Mouse (Mus musculus) midbrain, embryonic 12.5 days (tissue): ENCODE results near the gene Milr1. TPM values are rescaled to one million over a fixed set of nuclear protein-coding genes. Genes with fewer than 3 reads are reported as not detected.
A peak's percentile ranks its signal among the peaks of the same experiment; 100 is the strongest.
"Not testable (repeated sequence)": the region's sequence is repeated elsewhere in the genome, so short reads cannot be mapped to it uniquely, and the experiment has no call there.

ENCODE experiments used
- ATAC-seq: fragments of 200-750 bp; cut with Nextera tagmentation; 2 replicates; pipeline ENCODE4 v1.8.0; 2017; ENCODE audit warnings: low read depth, moderate TSS enrichment, moderate library complexity; ENCODE audit not compliant: low FRiP score
- H3K27ac ChIP-seq: fragments of 300-500 bp; sonication (generic); replicated peaks from 2 replicates; pipeline ENCODE4 v1.5.1; 2016; ENCODE audit warnings: mild to moderate bottlenecking
- H3K27me3 ChIP-seq: fragments of 300-500 bp; sonication (generic); 2 replicates; pipeline ENCODE4 v1.6.1; 2016; ENCODE audit warnings: mild to moderate bottlenecking
- H3K36me3 ChIP-seq: fragments of 300-500 bp; sonication (generic); 2 replicates; pipeline ENCODE4 v1.6.1; 2016
- H3K4me1 ChIP-seq: fragments of 300-500 bp; sonication (generic); 2 replicates; pipeline ENCODE4 v1.6.1; 2016
- H3K4me2 ChIP-seq: fragments of 300-500 bp; sonication (generic); replicated peaks from 2 replicates; pipeline ENCODE4 v1.6.1; 2016; ENCODE audit warnings: mild to moderate bottlenecking, moderate library complexity
- H3K4me3 ChIP-seq: fragments of 300-500 bp; sonication (generic); 2 replicates; pipeline ENCODE4 v1.5.1; 2016; ENCODE audit warnings: mild to moderate bottlenecking
- H3K9ac ChIP-seq: fragments of 300-500 bp; sonication (generic); replicated peaks from 2 replicates; pipeline ENCODE4 v1.6.1; 2016; ENCODE audit warnings: mild to moderate bottlenecking, moderate library complexity
- H3K9me3 ChIP-seq: fragments of 300-500 bp; sonication (generic); 2 replicates; pipeline ENCODE4 v1.6.1; 2016; ENCODE audit warnings: mild to moderate bottlenecking
- WGBS: fragments of 180-500 bp; shearing (Covaris S2); methylation state at CpG from one replicate; pipeline ENCODE4 v1.1.7; 2016; 5-methylcytosine and 5-hydroxymethylcytosine counted together
- polyA plus RNA-seq: library from polyadenylated mRNA; unstranded; fragments of >200 nt; fragmentation: Nextera tagmentation; extraction: Ambion mirVana; gene quantifications from 2 replicates; pipeline ENCODE4 v1.2.1, GENCODE M21; 2016

Gene Milr1
- polyA plus RNA-seq, 1 experiment from 2014 or later: 1.7 TPM

DNA sequence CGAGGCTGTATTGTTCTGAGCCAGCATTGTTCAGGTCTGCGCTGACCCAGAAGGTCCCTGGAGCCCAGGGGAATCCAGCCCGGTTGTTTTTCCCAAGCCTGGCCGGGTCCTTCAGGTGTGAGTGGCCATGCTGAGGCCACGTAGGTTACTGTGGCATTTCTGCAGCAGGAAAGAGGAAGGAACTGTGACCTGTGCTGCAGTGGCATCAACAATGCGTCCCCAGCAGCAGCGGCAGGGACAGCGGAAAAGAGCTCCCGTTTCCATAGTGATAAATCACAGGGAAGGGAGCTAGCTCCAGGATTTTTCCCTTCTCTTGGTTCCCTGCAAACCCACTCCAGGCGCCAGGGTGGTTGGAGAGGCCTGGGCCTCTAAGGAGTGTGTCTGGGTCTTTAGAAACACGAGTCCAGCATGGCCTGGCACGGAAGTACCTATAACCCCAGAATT is 13.8 kb upstream of the Milr1 start:
- ATAC-seq: peak; percentile 23; the same call in 1 of the 2 replicates
- Histone ChIP-seq H3K4me2 (peak overlapping the region; percentile 24; the same call in 1 of the 2 replicates), H3K4me1 (peaks cover 24% of the 10 kb centered on the region), H3K36me3 (no peaks in the 10 kb centered on the region), H3K9ac (peak overlapping the region; percentile 29; the same call in 1 of the 2 replicates), H3K27me3 (no peaks in the 10 kb centered on the region), H3K27ac (peak overlapping the region; percentile 75), H3K9me3 (no peaks in the 10 kb centered on the region), H3K4me3 (no peak overlapping the region)
- WGBS: 5% methylated on average over 12 of the region's 12 CpGs

DNA sequence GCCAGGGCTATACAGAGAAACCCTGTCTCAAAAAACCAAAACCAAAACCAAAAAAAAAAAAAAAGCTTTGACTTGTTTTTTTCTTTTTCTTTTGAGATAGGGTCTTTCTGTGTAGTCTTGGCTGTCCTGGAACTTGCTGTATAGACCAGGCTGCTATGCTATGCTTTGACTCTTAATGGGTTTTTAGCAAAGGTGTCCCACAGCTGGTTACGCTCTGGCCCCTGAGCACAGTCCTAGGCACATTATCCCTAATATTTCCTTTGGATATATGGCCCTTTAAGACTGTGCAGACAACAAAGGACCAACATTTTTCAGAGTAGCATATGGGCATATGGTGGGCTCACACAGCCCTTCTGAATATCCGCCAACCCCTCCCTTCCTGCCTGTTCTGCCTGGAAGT is 11.9 kb upstream of the Milr1 start:
- Histone ChIP-seq H3K36me3 (no peaks in the 10 kb centered on the region), H3K4me1 (peaks cover 24% of the 10 kb centered on the region), H3K9me3 (no peaks in the 10 kb centered on the region), H3K27me3 (no peaks in the 10 kb centered on the region), H3K4me2 (no peak overlapping the region), H3K27ac (no peak overlapping the region), H3K9ac (no peak overlapping the region), H3K4me3 (no peak overlapping the region)
- no peak for ATAC-seq
- 90% methylated on average over 2 of the region's 2 CpGs for WGBS

GRCm38 (mm10) chr11:106740724-106741123 is 10.3 kb upstream of the Milr1 start:
- not testable (repeated sequence) for H3K27ac ChIP-seq, H3K4me2 ChIP-seq, H3K9me3 ChIP-seq, H3K36me3 ChIP-seq, ATAC-seq, H3K4me3 ChIP-seq, H3K9ac ChIP-seq, H3K27me3 ChIP-seq
- 93% methylated on average over 5 of the region's 8 CpGs for WGBS
- H3K4me1 ChIP-seq: peaks cover 24% of the 10 kb centered on the region

GRCm38 (mm10) chr11:106741232-106741631 is 9.8 kb upstream of the Milr1 start:
- Histone ChIP-seq H3K9me3 (no peaks in the 10 kb centered on the region), H3K9ac (no peak overlapping the region), H3K36me3 (no peaks in the 10 kb centered on the region), H3K27me3 (no peaks in the 10 kb centered on the region), H3K4me1 (peaks cover 22% of the 10 kb centered on the region), H3K4me3 (no peak overlapping the region), H3K27ac (no peak overlapping the region), H3K4me2 (no peak overlapping the region)
- 40% methylated on average over 6 of the region's 6 CpGs for WGBS
- ATAC-seq: no peak

DNA sequence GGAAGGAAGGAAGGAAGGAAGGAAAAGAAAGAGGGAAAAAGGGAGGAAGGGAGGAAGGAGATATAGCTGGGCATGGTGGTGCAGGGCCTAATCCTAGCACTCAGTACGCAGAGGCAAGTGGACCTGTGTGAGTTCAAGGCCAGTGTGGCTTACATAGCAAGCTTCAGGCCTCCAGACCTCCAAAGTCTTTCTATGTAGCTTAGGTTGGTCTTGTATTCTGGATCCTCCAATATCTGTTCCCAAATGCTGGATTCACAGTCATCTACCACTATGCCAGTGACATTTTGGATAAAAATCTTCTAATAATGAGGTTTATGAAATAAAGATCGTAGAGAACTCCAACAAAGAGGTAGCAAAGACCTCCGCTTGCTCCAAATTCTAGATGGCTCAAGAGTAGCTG is 9.2 kb upstream of the Milr1 start:
- no peak overlapping the region for H3K4me3 ChIP-seq
- no peaks in the 10 kb centered on the region for H3K27me3 ChIP-seq
- no peak overlapping the region for H3K9ac ChIP-seq
- H3K4me1 ChIP-seq: peaks cover 16% of the 10 kb centered on the region
- H3K4me2 ChIP-seq: no peak overlapping the region
- H3K9me3 ChIP-seq: no peaks in the 10 kb centered on the region
- no peak for ATAC-seq
- H3K36me3 ChIP-seq: no peaks in the 10 kb centered on the region
- no peak overlapping the region for H3K27ac ChIP-seq
- WGBS: 89% methylated on average over 3 of the region's 3 CpGs

- Histone ChIP-seq H3K9ac (no peak overlapping the region), H3K36me3 (no peaks in the 10 kb centered on the region), H3K4me3 (no peak overlapping the region), H3K27me3 (no peaks in the 10 kb centered on the region), H3K27ac (no peak overlapping the region), H3K4me1 (peaks cover 10% of the 10 kb centered on the region), H3K4me2 (no peak overlapping the region), H3K9me3 (no peaks in the 10 kb centered on the region)
- 60% methylated on average over 6 of the region's 6 CpGs for WGBS
- ATAC-seq: no peak
These were observed 8.6 kb upstream of the Milr1 start for GRCm38 (mm10) chr11:106742388-106742841.

DNA sequence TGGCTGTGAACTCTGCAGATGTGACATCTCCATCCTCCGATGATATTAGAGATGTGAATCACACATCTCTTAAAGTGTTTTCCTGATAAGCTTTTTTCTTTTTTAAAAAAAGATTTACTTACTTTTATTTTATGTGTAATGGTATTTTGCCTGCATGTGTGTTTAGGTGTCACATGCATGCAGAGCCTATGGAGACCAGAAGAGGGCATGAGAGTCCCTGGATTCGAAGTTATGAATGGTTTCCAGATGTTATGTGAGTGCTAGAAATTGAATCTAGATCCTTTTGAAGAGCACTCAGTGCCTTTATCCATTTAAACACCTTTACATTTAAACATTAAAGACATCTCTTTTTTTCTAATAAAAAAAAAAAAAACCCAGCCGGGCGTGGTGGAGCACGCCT is 6.1 kb upstream of the Milr1 start:
- WGBS: 93% methylated on average over 5 of the region's 5 CpGs
- ATAC-seq: no peak

GRCm38 (mm10) chr11:106749557-106750120 is 1.4 kb upstream of the Milr1 start:
- H3K9ac ChIP-seq, H3K27me3 ChIP-seq, H3K4me1 ChIP-seq, H3K27ac ChIP-seq, H3K9me3 ChIP-seq, H3K36me3 ChIP-seq, H3K4me3 ChIP-seq, H3K4me2 ChIP-seq, ATAC-seq: not testable (repeated sequence)
- WGBS: 96% methylated on average over 7 of the region's 7 CpGs

More for the DNA sequence above, 6.1 kb upstream of the Milr1 start:
- Histone ChIP-seq H3K4me3 (no peak overlapping the region), H3K4me1 (peaks cover 5% of the 10 kb centered on the region), H3K4me2 (no peak overlapping the region), H3K27ac (no peak overlapping the region), H3K27me3 (no peaks in the 10 kb centered on the region), H3K9me3 (no peaks in the 10 kb centered on the region), H3K36me3 (no peaks in the 10 kb centered on the region), H3K9ac (no peak overlapping the region)

- no peaks in the 10 kb centered on the region for H3K9me3 ChIP-seq
- no peak within 1 kb of the TSS for H3K9ac ChIP-seq
- ATAC-seq: no peak
- H3K4me2 ChIP-seq: no peak within 1 kb of the TSS
- H3K36me3 ChIP-seq: no peaks in the 10 kb centered on the region
- 87% methylated on average over 13 of the region's 13 CpGs for WGBS
- no peaks in the 10 kb centered on the region for H3K4me1 ChIP-seq
- H3K4me3 ChIP-seq: no peak within 1 kb of the TSS
- no peak within 1 kb of the TSS for H3K27ac ChIP-seq
- no peaks in the 10 kb centered on the region for H3K27me3 ChIP-seq
These were observed 790 bp upstream of the Milr1 start, which contains the start of gene Pecam1 for GRCm38 (mm10) chr11:106750121-106750751. Gene Pecam1, minus strand, starts transcription at chr11:106750628.

- no peak overlapping the region for H3K4me3 ChIP-seq
- ATAC-seq: no peak
- no peak overlapping the region for H3K27ac ChIP-seq
- H3K4me2 ChIP-seq: no peak overlapping the region
- H3K9me3 ChIP-seq: no peaks in the 10 kb centered on the region
- H3K27me3 ChIP-seq: no peaks in the 10 kb centered on the region
- no peak overlapping the region for H3K9ac ChIP-seq
- 89% methylated on average over 7 of the region's 7 CpGs for WGBS
- H3K4me1 ChIP-seq: no peaks in the 10 kb centered on the region
- H3K36me3 ChIP-seq: no peaks in the 10 kb centered on the region
These were observed 1.1 kb downstream of the Milr1 start for GRCm38 (mm10) chr11:106752103-106752502.

GRCm38 (mm10) chr11:106753314-106753713 is 2.3 kb downstream of the Milr1 start:
- WGBS: 86% methylated on average over 6 of the region's 6 CpGs

GRCm38 (mm10) chr11:106755583-106755982 is 4.6 kb downstream of the Milr1 start:
- 15% methylated on average over 5 of the region's 5 CpGs for WGBS
- H3K4me1 ChIP-seq: no peaks in the 10 kb centered on the region
- no peak overlapping the region for H3K4me2 ChIP-seq
- H3K9me3 ChIP-seq: no peaks in the 10 kb centered on the region
- H3K36me3 ChIP-seq: no peaks in the 10 kb centered on the region
- H3K27me3 ChIP-seq: no peaks in the 10 kb centered on the region
- no peak for ATAC-seq
- no peak overlapping the region for H3K9ac ChIP-seq
- no peak overlapping the region for H3K27ac ChIP-seq
- no peak overlapping the region for H3K4me3 ChIP-seq

More at GRCm38 (mm10) chr11:106753314-106753713, 2.3 kb downstream of the Milr1 start:
- ATAC-seq: no peak
- H3K4me2 ChIP-seq: no peak overlapping the region
- H3K9ac ChIP-seq: no peak overlapping the region
- H3K4me3 ChIP-seq: no peak overlapping the region
- H3K9me3 ChIP-seq: no peaks in the 10 kb centered on the region
- no peaks in the 10 kb centered on the region for H3K36me3 ChIP-seq
- H3K4me1 ChIP-seq: no peaks in the 10 kb centered on the region
- no peak overlapping the region for H3K27ac ChIP-seq
- H3K27me3 ChIP-seq: no peaks in the 10 kb centered on the region
